Mouse (Mus musculus) adrenal gland, adult 18-20 months (tissue): ENCODE measurements at regions not wholly inside any gene's neighbourhood (a gene's known extent, or its start where the extent isn't known, plus 50 kb on each side); places are given as distances from the start of the nearest gene placed in this dataset.
A peak's percentile ranks its signal among the peaks of the same experiment; 100 is the strongest.

Source experiments
- DNase-seq, 2 experiments: peaks; one replicate each; pipeline ENCODE4 v3.0.0; 2021 to 2022; ENCODE audit warnings: low spot score in 2 of 2

DNA sequence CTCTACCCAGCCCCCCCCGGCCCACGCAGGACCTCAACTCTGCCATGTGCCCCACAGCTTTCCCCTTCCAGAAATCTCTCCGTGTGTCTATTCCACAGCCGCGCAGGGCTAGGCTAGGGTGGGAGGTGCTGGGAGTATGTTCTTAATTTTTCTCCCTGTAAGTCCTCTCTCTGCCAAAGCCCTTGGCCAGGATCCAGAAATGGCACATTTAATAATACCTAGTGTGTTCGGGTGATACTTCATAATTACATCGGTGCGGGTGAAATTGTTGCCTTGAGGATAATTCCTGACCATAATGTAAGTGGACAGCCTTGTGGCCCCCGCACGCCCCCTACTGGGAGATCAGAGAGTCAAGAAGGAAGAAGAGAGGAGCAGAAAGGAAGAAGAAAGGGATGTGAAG lies 1093.5 kb downstream of the Mrps31 start:
- DNase-seq = peak; percentile 50 to 56

DNA sequence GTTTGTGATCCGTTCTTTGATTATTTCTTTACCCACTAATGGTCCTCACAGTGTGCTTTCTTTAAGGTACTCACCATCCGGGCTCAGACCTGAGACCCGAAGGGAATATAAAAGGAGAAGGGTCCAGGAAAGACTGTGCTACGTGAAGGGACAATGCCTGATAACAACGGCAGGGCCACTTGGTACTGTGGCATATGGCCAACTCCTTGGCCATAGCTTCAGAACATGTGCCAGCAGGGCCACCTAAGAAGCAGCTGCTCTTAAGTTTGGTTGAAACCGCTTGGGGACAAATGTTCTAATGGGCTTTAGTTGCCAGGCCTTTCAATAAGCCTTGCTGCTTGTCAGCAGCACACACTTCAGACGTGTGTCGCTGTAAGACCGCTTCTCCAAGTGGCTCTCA lies 1094.1 kb downstream of the Mrps31 start:
- no peak for DNase-seq

DNA sequence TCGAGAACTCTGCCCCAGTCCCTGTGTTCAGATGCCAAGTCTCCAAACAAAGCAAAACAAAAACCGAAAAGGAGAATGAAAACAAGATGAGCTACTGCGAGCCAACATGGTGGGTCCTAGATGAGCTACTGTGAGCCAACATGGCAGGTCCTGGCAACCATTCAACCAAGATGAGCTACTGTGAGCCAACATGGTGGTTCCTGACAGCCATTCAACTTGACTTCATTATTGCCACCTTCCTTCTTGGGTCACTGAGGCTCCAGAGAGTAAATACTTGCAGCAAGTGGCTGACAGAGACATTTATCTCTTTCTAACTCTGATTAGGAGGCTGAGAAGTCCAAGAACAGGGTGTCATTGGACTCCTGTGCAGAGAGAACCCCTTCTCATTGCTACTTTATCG lies 1094.8 kb downstream of the Mrps31 start:
- DNase-seq = no peak

DNA sequence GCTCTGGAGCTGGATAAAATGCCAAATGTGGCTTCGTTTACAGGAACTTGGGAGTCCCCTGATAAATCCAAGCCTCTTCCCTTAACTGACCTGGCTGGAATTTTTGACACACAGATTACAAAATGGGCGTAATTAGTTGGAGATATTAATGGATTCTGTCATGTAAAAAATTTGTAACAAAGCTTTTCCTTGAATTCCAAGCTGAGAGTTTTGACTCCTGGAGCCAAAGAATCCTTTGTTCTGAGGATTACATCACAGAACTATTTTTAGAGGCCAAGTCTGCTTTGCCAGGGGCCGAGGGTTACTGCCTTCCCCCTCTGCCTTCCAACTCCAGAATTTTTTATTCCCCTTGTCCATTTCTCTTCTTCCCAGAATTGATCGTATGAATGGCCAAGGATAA lies 1096.5 kb downstream of the Mrps31 start:
- no peak for DNase-seq

DNA sequence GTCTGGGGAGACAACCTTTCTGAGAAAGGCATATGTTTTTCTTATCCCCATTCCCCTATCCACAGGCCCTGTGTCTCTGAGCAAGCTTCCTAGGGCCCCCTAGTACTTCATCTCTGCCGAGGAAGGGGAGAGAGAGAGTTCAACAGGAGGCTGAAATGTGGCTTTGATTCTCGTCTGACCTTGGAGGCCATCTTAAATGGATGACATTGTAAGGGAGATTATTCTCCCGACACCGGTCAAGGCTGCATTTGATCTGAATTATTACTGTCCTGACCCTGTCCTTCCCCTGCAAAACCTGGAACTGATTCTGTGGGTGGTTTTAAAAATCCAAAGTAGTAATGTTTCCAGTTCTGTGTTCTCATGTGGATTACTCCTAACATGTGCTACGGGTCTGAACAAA lies 1098.9 kb downstream of the Mrps31 start:
- DNase-seq = no peak

DNA sequence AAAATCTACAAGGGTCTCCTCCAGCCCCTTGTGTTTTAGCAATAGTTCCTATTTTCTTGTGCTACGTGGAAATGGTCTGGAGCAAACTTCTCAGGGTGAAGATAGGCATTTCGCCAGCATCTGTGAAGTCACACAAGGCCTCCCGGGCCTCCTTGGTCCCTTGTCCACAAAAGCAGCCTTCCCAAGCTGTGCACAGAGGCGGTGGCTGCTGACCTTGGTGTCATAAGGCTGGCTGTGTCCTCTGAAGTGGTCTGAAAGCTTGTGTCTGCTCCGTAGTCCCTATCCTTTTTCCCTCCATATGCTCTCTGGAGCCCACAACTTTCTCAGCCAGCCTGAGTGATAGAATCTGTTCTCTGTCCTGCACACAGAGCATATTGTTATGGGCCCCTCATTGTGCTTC lies 1099.4 kb downstream of the Mrps31 start:
- DNase-seq = no peak

DNA sequence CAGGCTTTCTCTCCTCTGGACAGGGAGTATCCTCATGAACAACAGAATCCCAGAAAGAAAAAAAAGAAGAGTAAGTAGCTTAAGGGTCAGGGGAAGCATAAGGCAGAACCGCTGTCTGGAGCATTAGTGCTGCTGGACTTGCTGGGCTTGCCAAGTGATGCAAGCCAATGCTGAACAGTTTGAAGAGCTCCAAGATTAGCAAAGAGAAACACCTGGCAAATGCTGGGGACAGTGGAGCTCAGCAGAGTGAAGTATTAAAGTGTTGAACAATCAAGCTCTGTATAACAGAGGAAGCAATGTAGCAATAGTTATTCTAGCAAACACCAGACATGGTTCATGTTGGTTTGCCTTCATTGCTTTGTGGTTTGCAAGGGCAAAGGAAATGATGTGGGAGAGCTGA lies 1100.1 kb downstream of the Mrps31 start:
- no peak for DNase-seq

DNA sequence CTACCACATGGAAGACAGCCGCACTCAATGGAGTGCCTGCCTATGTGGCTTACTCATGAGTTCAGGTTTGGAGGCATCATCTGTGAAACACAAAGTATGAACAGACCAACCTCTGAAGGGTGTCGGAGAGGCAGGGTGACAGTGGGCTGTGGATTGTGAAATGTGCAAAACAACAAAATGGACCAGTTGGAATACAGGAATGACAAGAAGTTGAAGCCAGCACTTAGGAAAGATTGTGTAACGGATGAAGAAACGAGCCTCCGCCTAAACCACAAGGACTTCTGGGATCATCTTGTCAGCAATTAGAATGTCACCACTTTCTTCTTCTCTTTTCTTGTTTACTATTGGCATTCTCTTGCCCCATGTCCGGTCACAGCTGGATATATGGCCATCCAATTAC lies 1100.6 kb downstream of the Mrps31 start:
- no peak for DNase-seq

DNA sequence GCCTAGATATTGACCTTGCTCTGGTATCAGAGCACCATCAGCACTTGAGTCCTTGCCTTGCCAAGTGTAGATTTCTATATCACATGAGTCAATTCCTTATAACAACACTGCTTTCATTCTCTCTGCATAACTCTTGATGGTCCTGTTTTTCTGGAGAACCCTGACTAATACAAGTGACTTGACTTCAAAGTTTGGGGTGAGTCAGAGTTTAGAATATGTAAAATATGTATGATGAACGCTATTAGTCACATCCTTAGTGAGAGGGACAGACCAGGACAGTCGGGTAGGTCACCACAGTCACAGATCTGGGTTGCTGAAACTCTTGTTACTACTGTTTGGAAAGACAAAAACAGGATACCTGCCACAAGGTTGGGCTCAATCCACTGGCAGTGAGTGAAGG lies 1105.3 kb downstream of the Mrps31 start:
- DNase-seq = no peak

DNA sequence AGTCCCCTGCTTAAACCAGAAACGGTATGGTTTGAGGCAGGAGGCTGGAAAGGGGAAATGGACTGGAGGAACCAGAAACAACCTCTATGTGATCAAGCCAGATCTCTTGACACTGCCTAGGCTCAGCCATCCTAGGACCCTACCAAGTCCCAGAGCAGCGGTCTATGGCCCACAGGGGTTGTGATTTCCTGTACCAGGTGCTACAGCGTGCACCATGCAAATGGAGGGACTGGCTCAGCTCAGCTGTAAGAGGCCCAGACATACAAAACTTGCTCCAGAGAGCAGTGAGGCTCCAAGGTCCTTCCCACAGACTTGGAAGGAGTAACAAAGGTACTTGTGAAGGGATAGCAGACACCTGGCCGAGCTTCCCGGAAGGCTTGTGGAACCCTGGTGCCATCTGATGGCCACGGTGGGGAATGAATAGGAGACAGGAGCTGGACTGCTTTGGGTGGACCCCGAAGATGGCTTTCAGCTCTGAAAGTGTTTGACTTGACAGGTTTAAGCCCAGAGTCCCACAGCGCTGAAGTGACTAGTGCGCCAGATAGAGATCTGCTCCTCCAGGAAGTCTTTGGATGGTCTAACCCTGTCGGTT lies 1120.5 kb downstream of the Mrps31 start:
- DNase-seq = peak; percentile 22 to 35

DNA sequence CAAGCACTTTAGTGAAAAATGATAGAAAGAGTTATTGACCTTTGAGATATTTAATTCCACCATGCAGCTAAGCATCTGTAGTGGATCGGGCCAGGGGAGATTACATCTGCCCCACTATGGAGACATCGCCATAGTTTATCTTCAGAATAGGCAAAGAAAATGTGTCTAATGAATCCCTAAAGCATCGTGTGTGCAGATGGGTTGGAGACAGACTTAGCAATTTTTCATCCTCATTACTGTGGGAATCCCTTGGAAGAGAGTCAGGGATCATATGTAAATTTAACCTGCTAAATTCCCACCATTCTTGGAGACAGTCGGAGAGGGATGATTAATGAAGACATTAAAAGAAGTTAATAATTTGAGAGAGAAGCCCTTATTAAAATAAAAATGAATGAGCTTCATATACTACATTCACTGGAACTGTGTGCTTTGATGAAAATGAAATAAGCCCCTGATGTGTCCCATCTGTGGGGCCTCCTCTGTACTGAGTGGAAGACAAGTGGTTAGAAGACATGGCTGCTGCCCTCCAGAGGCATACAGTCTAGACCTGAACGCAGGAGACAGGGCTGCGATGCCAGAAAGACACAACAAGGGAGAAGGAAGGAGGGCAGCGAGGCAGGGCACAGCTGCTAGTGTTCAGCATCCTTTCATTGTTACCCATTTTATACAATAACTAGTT lies 1126.7 kb downstream of the Mrps31 start:
- DNase-seq = no peak

DNA sequence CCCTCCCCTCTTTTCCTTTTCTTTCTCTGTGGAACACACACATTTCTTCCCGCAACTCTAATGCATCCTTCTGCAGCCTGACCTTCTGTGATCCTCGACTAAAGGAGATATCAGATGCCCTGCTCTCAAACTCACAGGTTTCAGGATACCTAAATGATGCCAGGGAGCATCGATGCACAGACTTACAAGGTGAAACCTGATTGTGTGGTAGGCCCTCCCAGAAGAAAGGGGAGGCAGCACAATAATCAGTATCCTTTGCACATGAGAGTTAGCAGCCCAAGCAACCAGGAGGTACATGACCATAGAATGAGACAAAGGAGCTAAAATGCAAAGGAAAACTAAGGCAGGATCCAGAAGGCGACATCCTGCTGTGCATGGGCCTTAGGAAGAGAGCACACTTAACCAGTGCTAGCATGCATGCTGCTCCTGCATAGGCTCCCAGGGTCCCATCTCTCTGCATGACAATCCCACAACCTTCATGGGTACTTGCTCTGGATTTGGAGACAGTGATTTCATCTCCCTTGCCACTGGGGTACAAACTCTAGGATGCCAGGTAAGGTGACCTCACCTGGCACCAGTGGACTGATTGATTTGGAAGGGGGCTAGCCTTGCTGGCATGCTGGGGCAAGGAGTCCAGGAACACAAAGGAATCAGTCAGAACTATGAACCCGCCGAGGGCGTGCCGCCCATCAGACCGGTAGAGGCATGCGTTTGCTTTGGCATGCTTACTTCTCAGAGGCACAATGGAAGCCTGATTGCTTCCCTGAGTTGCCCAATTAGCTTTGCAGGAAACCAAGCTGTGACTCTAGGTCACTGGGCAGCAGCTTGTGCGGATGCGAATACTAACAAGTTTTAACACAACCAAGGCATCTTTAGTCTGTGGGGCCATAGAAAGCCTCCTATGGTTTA lies 1142.7 kb downstream of the Mrps31 start:
- DNase-seq = no peak

DNA sequence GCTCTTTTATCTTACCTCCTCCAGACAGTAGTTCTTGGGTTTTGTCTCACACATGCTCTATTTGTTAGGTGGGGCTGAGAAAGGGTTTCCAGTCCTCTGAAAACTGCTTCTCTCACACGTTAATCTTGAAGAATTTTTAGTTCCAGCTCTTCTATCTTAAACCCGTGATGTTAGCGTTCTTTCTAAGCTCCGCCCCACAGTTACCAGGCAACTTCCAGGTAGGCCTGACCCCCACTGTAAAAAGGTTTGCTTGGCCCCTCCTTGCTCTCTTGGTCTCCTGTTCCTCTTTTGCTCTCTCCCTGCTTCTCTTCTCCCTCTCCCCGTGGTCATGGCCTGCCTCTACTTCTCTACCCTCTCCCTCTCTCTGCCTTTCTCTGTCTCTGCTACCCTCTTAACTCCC lies 1149.7 kb downstream of the Mrps31 start:
- DNase-seq = no peak

DNA sequence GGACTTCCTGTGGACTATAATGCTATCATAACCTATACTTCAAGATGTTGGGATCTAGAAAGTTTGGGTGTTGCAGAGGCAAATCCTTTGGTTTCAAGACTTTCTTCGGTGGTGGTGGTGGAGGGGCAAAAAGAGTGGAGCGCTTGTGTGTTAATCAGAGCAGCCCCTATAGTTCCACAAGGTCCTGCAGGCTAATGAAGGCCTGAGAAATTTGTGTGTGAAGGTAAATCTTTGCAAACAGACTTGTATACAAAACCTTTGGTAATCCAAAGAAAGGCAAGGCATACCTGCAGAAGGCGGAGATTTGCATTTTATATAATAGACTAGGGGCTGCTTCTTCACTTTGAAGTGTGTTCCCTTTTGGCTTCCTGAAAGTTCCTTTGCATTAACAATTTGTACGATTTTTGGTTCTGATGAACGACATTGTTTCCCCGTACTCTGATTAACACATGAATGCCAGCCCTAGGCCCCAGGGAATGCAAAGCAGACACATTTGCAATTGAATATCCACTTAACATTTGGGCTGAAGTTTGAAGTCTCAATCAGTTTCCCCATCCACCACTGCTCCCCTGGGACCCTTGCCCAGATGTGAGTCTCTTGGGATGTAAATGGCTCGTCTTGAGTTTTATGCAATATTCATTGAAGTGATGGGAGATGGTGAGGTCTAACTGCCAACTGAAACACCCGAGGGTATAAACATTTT lies 1150.7 kb downstream of the Mrps31 start:
- no peak for DNase-seq

DNA sequence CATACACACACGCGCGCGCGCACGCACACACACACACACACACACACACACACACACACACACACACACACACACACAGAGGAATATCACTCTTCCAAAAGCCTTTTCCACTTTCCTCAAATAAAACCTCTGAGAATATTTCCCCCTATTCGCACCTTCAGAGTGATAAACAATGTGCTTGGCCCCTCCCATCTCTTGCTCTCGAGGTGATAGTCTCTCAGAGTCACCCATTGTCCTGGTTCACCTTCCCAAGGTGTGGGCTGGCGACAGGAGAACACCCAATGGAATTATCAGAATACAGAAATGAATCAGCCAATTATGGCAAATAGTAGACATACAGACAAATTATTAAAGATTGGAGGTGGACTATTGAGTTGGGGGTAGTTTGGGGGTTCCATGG lies 1151.3 kb downstream of the Mrps31 start:
- DNase-seq = no peak

DNA sequence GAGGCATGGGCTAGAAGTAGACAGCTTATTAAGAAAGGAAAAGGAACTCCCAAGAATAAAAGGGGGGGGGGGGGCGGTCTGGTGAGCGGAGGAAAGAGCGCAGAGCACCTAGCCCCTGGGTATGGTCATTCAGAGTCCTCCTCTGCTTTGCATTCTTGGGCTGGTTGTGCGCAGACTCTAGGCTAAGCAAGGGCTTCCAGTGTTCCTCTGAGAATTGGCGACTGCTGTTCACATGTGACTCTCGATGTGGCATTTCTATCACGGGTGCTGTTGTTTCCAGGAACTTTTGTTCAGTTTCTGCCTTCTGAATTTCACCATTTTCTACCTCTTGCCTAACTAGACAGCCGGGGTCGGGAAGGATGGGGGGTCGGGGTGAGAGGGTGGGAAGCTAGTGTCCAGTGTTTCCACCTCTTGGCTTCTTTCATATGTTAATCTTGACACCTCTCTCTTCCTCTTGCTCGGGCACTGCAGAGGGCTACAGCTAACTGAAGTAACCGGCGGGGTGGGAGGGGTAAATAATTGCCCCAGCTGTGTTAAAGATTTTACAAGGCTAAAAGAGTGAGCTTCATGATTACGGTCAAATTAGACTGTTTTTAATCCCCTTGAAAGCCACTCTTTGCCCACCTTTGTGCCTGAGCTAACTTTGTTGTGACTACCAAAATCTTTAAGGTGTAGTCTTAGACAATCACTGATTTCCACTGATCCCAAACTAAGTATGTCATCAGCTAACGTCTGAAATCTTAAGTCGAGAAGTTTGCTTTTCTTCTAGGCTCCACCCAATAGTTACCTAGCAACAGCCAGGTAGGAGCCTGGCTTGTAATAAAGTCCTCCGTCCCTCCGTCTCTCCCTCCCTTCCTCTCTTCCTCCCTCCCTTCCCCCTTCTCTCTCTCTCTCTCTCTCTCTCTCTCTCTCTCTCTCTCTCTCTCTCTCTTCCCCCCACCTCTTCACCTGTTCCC lies 1152.2 kb downstream of the Mrps31 start:
- DNase-seq = no peak

DNA sequence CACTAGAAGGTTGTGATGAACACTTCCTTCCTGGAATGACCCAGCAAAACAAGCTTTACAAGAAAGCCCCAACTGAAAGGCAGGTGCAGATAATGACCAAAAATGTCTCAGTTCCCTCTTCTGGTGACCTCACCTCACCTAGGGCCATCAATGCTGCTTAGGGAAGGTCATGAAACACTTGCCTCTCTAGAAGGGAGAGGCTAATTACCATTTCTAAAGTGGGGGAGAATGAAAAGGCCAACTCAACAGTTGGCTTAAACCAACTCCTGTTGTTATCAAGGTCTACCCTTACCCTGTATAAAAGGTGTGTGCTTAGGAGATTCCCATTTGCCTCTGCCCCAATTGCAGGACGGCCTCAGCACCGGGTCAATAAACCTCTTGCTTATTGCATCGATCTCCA lies 1156.7 kb downstream of the Mrps31 start:
- DNase-seq = no peak

DNA sequence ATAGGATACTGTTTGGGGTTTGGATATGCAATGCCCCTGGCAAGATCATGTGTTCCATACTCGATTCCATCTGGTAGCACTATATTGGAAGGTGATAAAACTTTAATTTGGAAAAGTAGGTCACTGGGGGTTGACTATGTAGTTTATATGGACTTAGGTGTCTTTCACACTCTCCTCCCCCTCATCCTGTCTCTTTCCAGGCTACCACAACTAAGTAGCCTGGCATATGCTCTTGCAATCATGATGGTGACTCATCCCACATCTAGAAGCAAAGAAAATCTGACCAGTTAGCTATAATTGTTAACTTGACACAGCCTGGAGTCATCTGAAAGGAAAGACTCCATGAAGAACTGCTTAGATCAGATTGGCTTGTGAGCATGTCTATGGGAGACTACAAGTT lies 1154.3 kb downstream of the Adam3 start:
- DNase-seq = no peak

DNA sequence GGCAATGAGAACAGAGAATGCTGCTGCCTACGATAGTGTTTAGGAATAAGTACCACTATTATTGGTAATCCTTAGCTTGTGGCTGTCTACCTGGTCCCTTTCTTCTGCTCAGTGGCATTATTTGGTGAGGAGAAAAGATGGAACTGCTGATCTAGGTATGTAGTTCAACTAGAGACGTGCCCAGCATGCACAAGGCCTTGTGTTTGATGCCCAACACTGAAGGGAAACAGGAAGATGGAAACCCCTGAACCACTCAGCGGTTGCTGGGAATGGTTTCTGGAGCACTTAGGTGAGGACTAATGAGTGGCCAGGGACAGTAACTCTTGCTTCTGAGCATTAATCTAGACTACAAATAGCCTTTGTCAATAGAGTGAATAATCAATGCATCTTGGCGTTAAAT lies 1145.5 kb downstream of the Adam3 start:
- no peak for DNase-seq

DNA sequence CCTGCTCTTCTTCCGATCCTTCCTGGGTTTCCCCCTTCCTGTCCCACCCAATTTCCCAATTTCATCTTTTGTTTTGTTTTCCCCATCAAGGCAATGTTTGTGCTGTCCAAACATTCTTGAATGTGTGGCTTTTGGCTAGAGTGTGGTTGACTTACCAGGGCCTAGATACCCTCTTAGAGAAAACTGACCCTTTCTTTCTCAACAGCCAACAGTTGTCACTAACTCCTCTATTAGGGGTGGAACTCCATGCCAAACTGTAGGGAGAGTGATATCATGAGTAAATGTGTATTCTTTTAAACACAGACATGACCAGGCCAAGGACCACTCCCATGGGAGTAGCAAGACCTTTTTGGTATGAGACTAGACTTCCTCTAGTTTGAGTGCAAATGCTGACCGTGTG lies 1145.0 kb downstream of the Adam3 start:
- no peak for DNase-seq
